Mouse (Mus musculus): Measurements from ENCODE around the gene Fa2h. TPM values are rescaled to one million over a fixed set of nuclear protein-coding genes. Genes with fewer than 3 reads are reported as not detected.

Gene Fa2h
- 0.01 and 0.05 TPM in 2 replicates for polyA plus RNA-seq (2012; rRNA removed)

GRCm38 (mm10) chr8:111393391-111394363 lies at the start of gene Fa2h:
Gene Fa2h (minus strand): TSS chr8:111393824.

GRCm38 (mm10) chr8:111337890-111338347 lies 55.7 kb downstream of the Fa2h start, which contains the start of gene Mlkl:
Gene Mlkl (minus strand): TSS chr8:111338177.

GRCm38 (mm10) chr8:111299821-111300568 lies 93.6 kb downstream of the Fa2h start, which contains the start of gene Rfwd3:
Gene Rfwd3 (minus strand): TSS chr8:111300222.

Other genes with a start within 250 kb of the Fa2h start
- 7.9 and 9.4 TPM in 2 replicates for gene Glg1, start 134.6 kb downstream of the Fa2h start, polyA plus RNA-seq (2012; rRNA removed)
- 14.1 and 14.8 TPM in 2 replicates for gene Rfwd3, start 93.6 kb downstream of the Fa2h start, polyA plus RNA-seq (2012; rRNA removed)
- gene Mlkl, start 55.6 kb downstream of the Fa2h start, polyA plus RNA-seq (2012; rRNA removed) = 3.4 and 4.4 TPM in 2 replicates
- gene Wdr59, start 128.3 kb upstream of the Fa2h start, polyA plus RNA-seq (2012; rRNA removed) = 2.8 and 3.1 TPM in 2 replicates
- 19.6 and 23.5 TPM in 2 replicates for gene Znrf1, start 142.3 kb upstream of the Fa2h start, polyA plus RNA-seq (2012; rRNA removed)
- gene Ldhd, start 236.6 kb upstream of the Fa2h start, polyA plus RNA-seq (2012; rRNA removed) = 3.5 and 4.7 TPM in 2 replicates
- gene Zfp1, start 249.6 kb upstream of the Fa2h start, polyA plus RNA-seq (2012; rRNA removed) = 3.6 and 4.3 TPM in 2 replicates

Data from liver, embryonic 18 days (tissue).